Mouse (Mus musculus): ENCODE measurements around the gene Nab1. TPM values are rescaled to one million over a fixed set of nuclear protein-coding genes. Genes with fewer than 3 reads are reported as not detected.
"Not testable (repeated sequence)": the region's sequence is repeated elsewhere in the genome, so short reads cannot be mapped to it uniquely, and the experiment has no call there.

Nab1 gene
- 10 to 100 TPM; 26.5 to 28.0 TPM for total RNA-seq (2021)
- long read RNA-seq, experiment 1, transcript Nab1-201 (8 exons, 3,874 nt), result major isoform, 32 of 50 reads
- long read RNA-seq, experiment 1, partial matches to known transcripts, result 3 of 50 reads
- long read RNA-seq, experiment 1, other reads (novel, unspliced or antisense), result 15 of 50 reads
- long read RNA-seq, experiment 2, transcript Nab1-201 (8 exons, 3,874 nt), result major isoform, 53 of 74 reads
- long read RNA-seq, experiment 2, partial matches to known transcripts, result 5 of 74 reads
- long read RNA-seq, experiment 2, other reads (novel, unspliced or antisense), result 16 of 74 reads

GRCm38 (mm10) chr1:52500314-52500981, at the start of gene Nab1:
Gene Nab1, minus strand, starts transcription at chr1:52500679.
- peak; percentile 61 to 76 for DNase-seq (ENCODE audit: low spot score in 2 of 2)

DNA sequence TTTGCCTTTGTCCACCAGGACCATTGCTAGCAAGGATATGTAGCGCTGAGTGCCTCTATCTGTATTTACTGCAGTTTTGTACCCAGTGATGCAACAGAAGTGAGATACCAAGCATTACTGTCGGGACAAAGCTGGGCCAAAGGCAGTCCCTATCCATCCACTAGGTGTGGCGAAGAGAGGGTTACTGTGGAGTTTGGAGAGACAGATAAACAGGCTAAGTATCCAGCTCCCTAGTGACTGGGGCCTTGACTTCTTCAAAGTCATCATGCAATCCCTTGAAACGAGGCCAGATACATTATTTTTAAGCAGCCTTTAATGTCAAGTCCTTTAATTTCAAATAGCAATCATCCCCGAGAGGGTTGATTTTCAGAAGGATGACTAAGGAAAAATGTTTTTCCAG, 47.0 kb upstream of the Nab1 start:
- DNase-seq (ENCODE audit: low spot score in 2 of 2), result no peak

GRCm38 (mm10) chr1:52546796-52547195, 46.3 kb upstream of the Nab1 start:
- DNase-seq (ENCODE audit: low spot score in 2 of 2), result no peak

- DNase-seq (ENCODE audit: low spot score in 2 of 2), result not testable (repeated sequence)
Observed at GRCm38 (mm10) chr1:52540124-52540523, 39.6 kb upstream of the Nab1 start.

- no peak for DNase-seq (ENCODE audit: low spot score in 2 of 2)
Observed at GRCm38 (mm10) chr1:52529933-52530332, 29.5 kb upstream of the Nab1 start.

- no peak for DNase-seq (ENCODE audit: low spot score in 2 of 2)
Observed at GRCm38 (mm10) chr1:52527656-52528055, 27.2 kb upstream of the Nab1 start.

DNA sequence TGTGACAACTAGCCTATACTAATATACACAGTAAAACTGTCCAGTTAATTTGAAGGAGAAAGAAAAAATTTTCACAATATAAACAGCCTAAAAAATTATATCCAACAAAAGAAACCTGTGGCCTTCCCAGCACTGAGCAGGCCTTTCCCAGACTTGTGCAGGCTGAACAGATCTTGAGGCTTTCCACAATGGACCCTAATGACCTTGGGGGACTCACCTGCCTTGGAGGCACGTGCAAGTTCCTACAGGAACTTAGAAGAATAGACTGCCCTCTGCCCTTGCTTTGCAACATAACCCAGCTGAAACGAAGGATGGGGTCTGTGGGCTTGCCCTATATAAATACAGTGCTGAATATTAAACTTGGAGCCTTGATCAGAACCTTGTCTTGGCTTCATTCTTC, 26.8 kb upstream of the Nab1 start:
- no peak for DNase-seq (ENCODE audit: low spot score in 2 of 2)

- no peak for DNase-seq (ENCODE audit: low spot score in 2 of 2)
Observed at GRCm38 (mm10) chr1:52524663-52525062, 24.2 kb upstream of the Nab1 start.

GRCm38 (mm10) chr1:52524150-52524549, 23.7 kb upstream of the Nab1 start:
- DNase-seq (ENCODE audit: low spot score in 2 of 2), result no peak

GRCm38 (mm10) chr1:52521436-52521993, 21.0 kb upstream of the Nab1 start:
- no peak for DNase-seq (ENCODE audit: low spot score in 2 of 2)

- DNase-seq (ENCODE audit: low spot score in 2 of 2), result no peak
Observed at GRCm38 (mm10) chr1:52520131-52520530, 19.7 kb upstream of the Nab1 start.

- no peak for DNase-seq (ENCODE audit: low spot score in 2 of 2)
Observed at GRCm38 (mm10) chr1:52515249-52515648, 14.8 kb upstream of the Nab1 start.

DNA sequence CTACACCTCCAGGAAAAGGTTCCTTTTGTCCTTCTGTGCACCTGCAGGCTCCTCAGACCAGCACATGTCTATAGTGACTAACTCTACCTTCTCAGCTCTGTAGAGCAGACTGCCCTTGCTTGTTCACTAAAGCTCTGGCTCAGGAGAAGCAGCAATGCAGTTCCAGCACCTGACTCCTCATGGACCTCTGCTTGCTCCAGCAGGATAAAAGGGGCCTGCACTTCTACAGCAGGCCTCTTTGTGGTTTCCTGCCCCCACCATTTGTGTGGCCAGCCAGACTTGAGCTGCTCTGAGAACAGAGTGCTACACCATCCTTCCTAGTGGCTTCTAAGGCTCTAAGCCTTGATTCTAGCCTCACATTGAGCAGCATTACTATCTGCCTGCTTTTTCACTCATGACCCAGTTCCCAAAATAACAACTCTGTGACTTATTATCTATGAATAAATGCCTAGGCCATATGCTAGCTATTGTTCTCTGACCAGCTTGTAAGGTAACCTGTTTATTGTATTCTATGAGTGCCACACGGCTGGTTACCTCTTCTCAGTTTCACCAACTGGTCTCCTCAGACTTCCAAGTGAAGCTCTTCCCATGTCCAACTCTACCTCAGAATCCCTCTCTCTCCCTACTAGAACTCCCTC, 11.4 kb upstream of the Nab1 start:
- no peak for DNase-seq (ENCODE audit: low spot score in 2 of 2)

DNA sequence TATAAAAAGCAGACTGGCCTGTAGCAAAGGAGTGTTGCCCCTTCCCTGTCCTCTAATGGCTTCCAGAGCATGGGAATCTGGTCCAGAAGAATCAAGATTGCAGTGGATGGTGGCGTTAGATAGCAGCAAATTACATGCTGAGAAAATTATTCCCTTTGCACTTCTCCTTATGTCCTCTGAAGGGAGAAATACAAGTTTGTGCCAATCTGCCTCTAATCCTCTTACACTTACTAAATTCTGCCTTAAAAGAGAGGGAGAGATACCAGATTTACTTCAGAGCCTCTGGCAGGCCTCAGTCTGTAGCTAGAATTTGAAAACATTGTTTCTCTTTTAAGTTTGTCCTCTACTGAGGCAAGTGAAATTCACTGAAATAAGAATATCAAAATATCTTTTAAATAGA, 5.7 kb upstream of the Nab1 start:
- DNase-seq (ENCODE audit: low spot score in 2 of 2), result no peak

DNA sequence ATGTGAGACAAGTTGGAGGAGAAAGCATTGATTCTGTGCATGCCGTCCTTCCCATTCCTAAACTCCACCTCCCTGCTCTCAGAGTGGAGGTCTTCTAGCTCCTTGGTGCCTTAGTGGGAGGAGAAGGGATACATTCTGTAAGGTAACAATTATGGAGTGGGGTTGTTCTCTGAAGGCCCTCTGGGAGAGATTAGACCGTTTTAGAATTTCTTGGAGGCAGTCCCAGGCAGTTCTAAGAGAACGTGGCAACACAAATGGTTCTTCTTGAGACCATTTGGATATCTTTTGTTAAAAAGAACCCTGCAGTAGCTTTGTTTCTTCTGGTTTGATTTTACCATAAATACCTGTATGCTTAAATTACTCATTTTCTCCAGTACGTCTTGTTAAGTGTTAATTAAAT, 1.8 kb upstream of the Nab1 start:
- no peak for DNase-seq (ENCODE audit: low spot score in 2 of 2)

DNA sequence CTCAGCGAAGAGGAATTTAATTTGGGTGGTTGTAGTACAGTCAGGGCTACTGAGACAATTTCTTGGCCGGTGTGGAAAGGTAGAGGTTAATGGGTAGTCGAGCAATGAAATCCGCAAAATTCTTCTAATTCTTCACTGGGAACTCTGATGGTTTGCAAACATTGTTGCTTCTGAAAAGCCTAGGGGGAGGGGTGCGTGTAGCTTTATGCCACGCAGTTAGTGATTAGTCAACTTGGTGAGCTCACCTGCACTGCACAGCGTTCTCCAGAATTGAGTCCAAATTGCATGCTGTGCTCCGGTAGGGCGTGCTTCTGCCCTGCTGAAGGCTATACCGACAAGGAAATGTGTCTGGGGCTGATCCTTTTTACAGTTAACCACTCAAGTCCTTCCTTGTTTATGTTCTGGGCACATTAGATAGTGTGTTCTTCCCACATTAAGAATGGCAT, 1.2 kb upstream of the Nab1 start:
- no peak for DNase-seq (ENCODE audit: low spot score in 2 of 2)

DNA sequence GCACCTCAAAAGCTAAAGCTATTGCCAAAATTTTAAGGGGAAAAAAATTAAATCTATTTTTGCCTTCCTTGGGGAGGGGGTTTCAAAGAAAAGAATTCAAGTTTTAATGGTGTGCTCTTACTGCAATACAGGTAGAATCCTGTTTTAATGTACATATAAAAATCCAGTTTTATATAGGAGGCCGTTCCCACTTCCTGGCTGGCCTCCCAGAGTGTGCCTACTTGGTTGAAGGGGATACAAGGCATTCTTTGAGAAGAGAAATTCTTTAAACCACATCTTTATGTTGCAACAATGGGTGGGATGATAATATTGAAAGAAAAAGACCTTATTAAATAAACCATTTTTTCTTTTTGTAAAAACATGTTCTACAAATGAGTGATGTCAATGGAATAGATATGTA, 611 bp upstream of the Nab1 start:
- no peak for DNase-seq (ENCODE audit: low spot score in 2 of 2)

- peak; percentile 33 to 47 for DNase-seq (ENCODE audit: low spot score in 2 of 2)
Observed at GRCm38 (mm10) chr1:52499601-52500313, 722 bp downstream of the Nab1 start.

GRCm38 (mm10) chr1:52498786-52499450, 1.6 kb downstream of the Nab1 start:
- DNase-seq (ENCODE audit: low spot score in 2 of 2), result no peak

DNA sequence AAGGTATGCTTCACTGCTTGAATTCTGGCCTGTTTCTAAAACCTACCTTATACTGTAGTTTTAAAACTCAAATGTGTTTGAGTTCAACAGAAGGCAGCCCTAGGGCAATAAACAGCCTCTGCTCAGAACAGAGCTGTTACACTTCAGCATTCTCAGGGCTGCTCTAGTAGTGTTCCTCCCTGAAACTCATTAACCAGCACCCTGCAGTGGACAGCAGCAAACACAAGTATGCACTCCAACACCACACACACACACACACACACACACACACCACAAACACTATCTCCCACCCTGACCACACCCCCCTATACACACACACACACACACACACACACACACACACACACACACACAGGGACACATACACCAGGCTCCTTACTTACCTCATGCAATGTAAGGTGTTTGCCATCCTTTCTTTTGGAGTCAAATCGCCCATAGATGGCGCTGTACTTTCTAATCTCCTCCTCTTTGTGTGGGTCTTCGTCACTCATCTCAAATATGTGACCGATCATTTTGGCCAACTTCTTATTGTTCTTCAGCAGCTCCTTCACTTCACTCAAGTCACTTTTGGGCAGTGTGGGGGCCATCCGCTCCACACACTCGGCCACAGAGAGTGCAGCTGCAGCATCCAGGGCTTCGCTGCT, 10.8 kb downstream of the Nab1 start:
- no peak for DNase-seq (ENCODE audit: low spot score in 2 of 2)
